Mouse (Mus musculus) C2C12 (cell line): ENCODE measurements around the gene Trabd2b. TPM values are rescaled to one million over a fixed set of nuclear protein-coding genes. Genes with fewer than 3 reads are reported as not detected.

Experiments
- H3K27me3 ChIP-seq: one replicate; pipeline ENCODE4 v1.6.1; 2011; ENCODE audit not compliant: control insufficient read depth, insufficient read depth, insufficient read length
- H3K36me3 ChIP-seq: one replicate; pipeline ENCODE4 v1.6.1; 2011; ENCODE audit not compliant: control insufficient read depth, insufficient read depth
- H3K4me3 ChIP-seq: one replicate; pipeline ENCODE4 v1.5.1; 2011; ENCODE audit warnings: mild to moderate bottlenecking, control low read depth; ENCODE audit not compliant: poor library complexity, insufficient read depth, severe bottlenecking
- H3K79me2 ChIP-seq: one replicate; pipeline ENCODE4 v1.6.1; 2011; ENCODE audit not compliant: control insufficient read depth, insufficient read depth
- H3K79me3 ChIP-seq: one replicate; pipeline ENCODE4 v1.6.1; 2011; ENCODE audit warnings: low read depth, control low read depth
- H3ac ChIP-seq: one replicate; pipeline ENCODE3; 2011; ENCODE audit warnings: low read depth; ENCODE audit not compliant: control insufficient read depth, insufficient read length
- CEBPB ChIP-seq: IDR thresholded peaks from one replicate; pipeline ENCODE4 v1.6.1; 2011; ENCODE audit warnings: low read depth, mild to moderate bottlenecking, control low read depth, moderate library complexity
- CTCF ChIP-seq: IDR thresholded peaks from one replicate; pipeline ENCODE4 v1.5.1; 2011; ENCODE audit not compliant: control insufficient read depth, insufficient read depth, insufficient read length
- FOSL1 ChIP-seq: IDR thresholded peaks from one replicate; pipeline ENCODE4 v1.8.0; 2011; ENCODE audit warnings: mild to moderate bottlenecking, low read length; ENCODE audit not compliant: poor library complexity, insufficient read depth, severe bottlenecking
- MAX ChIP-seq: IDR thresholded peaks from one replicate; pipeline ENCODE4 v1.6.1; 2011; ENCODE audit warnings: mild to moderate bottlenecking, control low read depth
- MYOD1 ChIP-seq: IDR thresholded peaks from one replicate; pipeline ENCODE4 v1.6.1; 2011; ENCODE audit warnings: low read depth; ENCODE audit not compliant: control insufficient read depth, insufficient read length
- MYOG ChIP-seq: IDR thresholded peaks from one replicate; pipeline ENCODE4 v1.6.1; 2011; ENCODE audit not compliant: control insufficient read depth, insufficient read length; ENCODE audit errors: extremely low read depth
- USF1 ChIP-seq: IDR thresholded peaks from one replicate; pipeline ENCODE4 v1.6.1; 2011; ENCODE audit warnings: low read depth, mild to moderate bottlenecking, control low read depth, moderate library complexity
- polyA plus RNA-seq: library from polyadenylated mRNA; unstranded; fragments of >200 nt; fragmentation: generic; extraction: Trizol; gene quantifications from one replicate; pipeline ENCODE4 v1.2.1, GENCODE M21; 2012; ENCODE audit warnings: missing spikeins

Gene Trabd2b
- polyA plus RNA-seq, 1 experiment: 0.28 TPM

DNA sequence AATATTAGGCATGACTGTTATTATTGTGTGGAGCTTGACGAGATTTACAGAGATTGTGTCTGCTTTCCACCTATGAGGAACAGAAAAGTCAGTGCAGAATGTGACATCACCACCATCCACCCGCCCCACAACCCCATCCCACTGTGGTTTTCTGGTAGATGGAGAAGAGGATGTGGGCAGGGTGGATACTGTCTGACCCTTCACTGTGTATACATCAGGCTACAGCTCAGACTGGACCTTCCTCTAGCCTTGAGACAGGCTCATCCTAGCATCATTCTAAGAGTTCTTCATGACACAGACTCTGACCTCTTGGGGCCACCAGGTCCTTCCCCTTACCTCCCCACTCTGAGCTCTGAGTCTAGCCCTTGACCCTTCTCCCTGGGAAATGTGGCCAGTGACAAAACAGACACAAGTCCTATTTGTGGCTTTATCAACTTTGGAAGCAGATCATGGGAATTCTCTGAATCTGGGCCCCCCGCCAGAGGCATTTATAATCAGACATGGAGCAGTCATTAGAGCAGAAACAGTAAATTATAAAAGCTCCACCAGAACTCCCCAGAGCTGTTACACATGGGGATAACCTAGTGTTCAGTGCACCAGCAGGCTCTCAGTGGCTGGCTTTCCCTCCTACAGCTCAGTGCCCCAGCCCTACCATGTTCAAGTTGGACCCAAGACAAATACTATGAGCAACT, 48.1 kb downstream of the Trabd2b start:
- Histone ChIP-seq H3K27me3 (no peaks in the 10 kb centered on the region), H3K79me3 (no peaks in the 10 kb centered on the region), H3K4me3 (no peak overlapping the region), H3K36me3 (no peaks in the 10 kb centered on the region), H3ac (no peak overlapping the region), H3K79me2 (no peaks in the 10 kb centered on the region)
- TF ChIP-seq CEBPB (no peak), MAX (no peak), MYOG (no peak), FOSL1 (no peak), USF1 (no peak)

DNA sequence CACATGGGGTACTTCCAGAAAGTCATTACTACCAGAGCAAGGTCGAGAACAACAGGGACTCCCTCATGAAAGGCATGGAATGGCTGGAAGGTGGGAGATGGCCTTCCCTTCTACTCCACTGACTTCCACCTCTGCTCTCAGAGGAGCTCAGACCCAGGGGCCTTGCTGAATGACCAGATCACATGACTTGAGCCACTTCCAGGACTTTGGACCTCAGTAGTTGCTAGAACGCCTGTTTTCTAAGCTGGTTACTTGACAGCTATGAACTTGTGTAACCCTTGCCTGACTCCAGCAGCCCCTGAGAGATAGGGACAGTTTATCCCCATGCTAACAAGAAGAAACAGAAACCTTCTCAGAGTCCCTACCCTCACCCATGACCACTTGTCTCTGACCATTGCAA, 50.6 kb downstream of the Trabd2b start:
- Histone ChIP-seq H3K27me3 (no peaks in the 10 kb centered on the region), H3K36me3 (no peaks in the 10 kb centered on the region), H3ac (no peak overlapping the region), H3K79me3 (no peaks in the 10 kb centered on the region), H3K79me2 (no peaks in the 10 kb centered on the region), H3K4me3 (no peak overlapping the region)
- TF ChIP-seq MAX (no peak), CEBPB (no peak), CTCF (no peak), FOSL1 (no peak), MYOD1 (no peak), USF1 (no peak), MYOG (no peak)

DNA sequence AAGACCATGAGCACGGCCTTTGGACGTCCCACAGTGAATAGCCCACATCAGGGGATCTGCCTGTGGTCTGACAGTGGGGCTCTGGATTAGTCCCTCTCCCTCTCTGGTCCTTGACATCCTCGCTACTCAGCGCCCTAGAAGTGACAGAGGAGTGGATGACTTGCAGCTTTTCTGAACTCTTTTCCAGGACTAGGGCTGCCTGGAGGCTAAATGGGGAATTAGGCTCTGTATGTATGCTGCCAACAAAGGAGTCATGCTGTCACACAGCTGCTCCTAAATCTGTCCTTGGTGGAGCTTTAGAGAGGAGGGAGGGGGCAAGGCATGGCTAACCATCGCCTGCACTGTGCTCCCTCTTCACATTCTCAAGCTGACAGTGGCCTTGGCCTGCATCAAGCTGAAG, 53.1 kb downstream of the Trabd2b start:
- no peaks in the 10 kb centered on the region for H3K79me2 ChIP-seq
- TF ChIP-seq MAX: no peak
- no peak for TF ChIP-seq FOSL1
- TF ChIP-seq CTCF: no peak
- no peak for TF ChIP-seq CEBPB
- no peak for TF ChIP-seq MYOG
- no peak for TF ChIP-seq USF1
- TF ChIP-seq MYOD1: no peak
- H3K36me3 ChIP-seq: no peaks in the 10 kb centered on the region
- no peak overlapping the region for H3ac ChIP-seq
- H3K4me3 ChIP-seq: no peak overlapping the region
- no peaks in the 10 kb centered on the region for H3K27me3 ChIP-seq
- no peaks in the 10 kb centered on the region for H3K79me3 ChIP-seq

DNA sequence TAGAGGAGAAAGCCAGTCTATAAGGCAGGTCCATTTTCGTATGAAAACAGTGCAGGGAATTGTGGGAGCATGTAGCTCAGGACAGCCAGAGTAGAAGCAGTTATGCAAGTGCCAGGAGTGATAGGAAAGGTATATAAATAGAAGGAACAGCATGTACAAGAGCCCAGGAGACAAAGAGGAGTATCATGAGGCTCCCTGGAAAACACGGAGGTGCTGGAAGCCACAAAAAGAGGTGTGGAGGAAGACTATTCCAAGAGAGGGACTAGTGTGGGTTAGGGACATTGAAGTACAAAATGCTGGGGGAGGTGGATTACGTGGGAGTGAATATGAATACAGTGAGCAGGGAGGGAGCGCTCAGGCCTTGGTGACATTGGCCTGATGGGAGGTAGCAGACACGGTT, 53.9 kb downstream of the Trabd2b start:
- Histone ChIP-seq H3K4me3 (no peak overlapping the region), H3K79me2 (no peaks in the 10 kb centered on the region), H3K27me3 (no peaks in the 10 kb centered on the region), H3ac (no peak overlapping the region), H3K79me3 (no peaks in the 10 kb centered on the region), H3K36me3 (no peaks in the 10 kb centered on the region)
- TF ChIP-seq MAX: no peak
- no peak for TF ChIP-seq MYOD1

DNA sequence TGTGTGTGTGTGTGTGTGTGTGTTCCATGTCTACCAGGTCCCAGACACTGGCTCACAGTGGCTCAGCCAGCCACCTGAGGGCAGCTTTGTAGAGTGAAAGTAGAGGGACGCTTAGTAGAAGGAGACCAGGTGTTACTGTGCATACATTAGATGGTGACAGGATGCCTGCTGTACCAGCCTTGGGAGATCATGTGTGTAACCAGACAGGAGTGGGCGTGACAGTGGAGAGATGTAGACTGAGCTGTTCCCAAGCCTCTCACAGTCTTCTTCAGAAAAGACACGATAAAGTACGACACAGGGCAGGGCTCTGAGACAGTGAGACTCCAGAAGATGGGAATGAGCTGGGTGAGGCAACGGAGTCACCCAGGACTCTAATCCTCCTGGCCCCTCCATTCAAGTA, 54.6 kb downstream of the Trabd2b start:
- Histone ChIP-seq H3K79me2 (no peaks in the 10 kb centered on the region), H3ac (no peak overlapping the region), H3K4me3 (no peak overlapping the region), H3K79me3 (no peaks in the 10 kb centered on the region), H3K36me3 (no peaks in the 10 kb centered on the region), H3K27me3 (no peaks in the 10 kb centered on the region)
- no peak for TF ChIP-seq CEBPB
- no peak for TF ChIP-seq MAX
- no peak for TF ChIP-seq USF1
- TF ChIP-seq MYOG: no peak
- TF ChIP-seq CTCF: no peak
- TF ChIP-seq MYOD1: no peak

DNA sequence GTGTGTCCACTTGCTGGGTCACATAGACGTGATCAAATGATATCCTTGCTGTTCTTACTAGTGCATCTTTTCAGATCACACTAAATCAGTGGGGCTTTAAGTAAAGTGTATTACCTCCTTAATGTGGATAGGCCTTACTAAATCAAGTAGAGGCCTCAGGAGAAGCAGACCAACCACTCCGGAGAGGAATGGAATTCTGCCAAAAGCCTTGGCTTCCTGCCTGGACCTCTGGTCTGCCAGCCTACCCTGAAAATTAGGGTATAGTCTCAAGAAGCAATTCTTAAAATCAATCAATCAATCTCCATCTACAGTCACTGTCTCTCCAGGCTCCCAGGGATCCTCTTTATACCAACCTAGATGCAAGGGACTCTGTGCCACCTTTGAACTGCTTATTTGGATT, 59.1 kb downstream of the Trabd2b start:
- Histone ChIP-seq H3K79me2 (no peaks in the 10 kb centered on the region), H3K36me3 (no peaks in the 10 kb centered on the region), H3ac (no peak overlapping the region), H3K79me3 (no peaks in the 10 kb centered on the region), H3K27me3 (peaks cover 7% of the 10 kb centered on the region), H3K4me3 (no peak overlapping the region)
- TF ChIP-seq MYOD1: no peak
- TF ChIP-seq MAX: no peak
- no peak for TF ChIP-seq FOSL1
- no peak for TF ChIP-seq USF1
- no peak for TF ChIP-seq CEBPB
- TF ChIP-seq CTCF: no peak
- TF ChIP-seq MYOG: no peak
